Mouse (Mus musculus): Measurements from ENCODE around the gene Ms4a5. TPM values are rescaled to one million over a fixed set of nuclear protein-coding genes. Genes with fewer than 3 reads are reported as not detected.
"Not testable (repeated sequence)": the region's sequence is repeated elsewhere in the genome, so short reads cannot be mapped to it uniquely, and the experiment has no call there.

Ms4a5 gene
- polyA plus RNA-seq, 1 experiment = not detected

- Histone ChIP-seq H3K4me1 (ENCODE audit: control insufficient read depth) (no peaks in the 10 kb centered on the region), H3K9me3 (ENCODE audit: control insufficient read depth, low read length) (no peaks in the 10 kb centered on the region), H3K27me3 (ENCODE audit: control insufficient read depth) (no peaks in the 10 kb centered on the region), H3K4me3 (replicated peaks) (no peak overlapping the region), H3K36me3 (ENCODE audit: control insufficient read depth) (no peaks in the 10 kb centered on the region)
- TF ChIP-seq TAL1 (IDR thresholded peaks at IDR 0.05; ENCODE audit: low read length) = no peak
- TF ChIP-seq GATA1 (IDR thresholded peaks at IDR 0.05; ENCODE audit: low read length) = no peak
Observed at GRCm38 (mm10) chr19:11276431-11276830, 7.2 kb downstream of the Ms4a5 start.

GRCm38 (mm10) chr19:11266956-11267355, 16.7 kb downstream of the Ms4a5 start:
- no peaks in the 10 kb centered on the region for H3K27me3 ChIP-seq (ENCODE audit: control insufficient read depth)
- no peaks in the 10 kb centered on the region for H3K4me1 ChIP-seq (ENCODE audit: control insufficient read depth)
- no peak overlapping the region for H3K4me3 ChIP-seq (replicated peaks)
- H3K36me3 ChIP-seq (ENCODE audit: control insufficient read depth) = no peaks in the 10 kb centered on the region
- TF ChIP-seq TAL1 (IDR thresholded peaks at IDR 0.05; ENCODE audit: low read length) = no peak
- TF ChIP-seq GATA1 (IDR thresholded peaks at IDR 0.05; ENCODE audit: low read length) = no peak
- no peaks in the 10 kb centered on the region for H3K9me3 ChIP-seq (ENCODE audit: control insufficient read depth, low read length)

GRCm38 (mm10) chr19:11266052-11266845, 17.4 kb downstream of the Ms4a5 start, which contains the start of gene Ms4a1:
Gene Ms4a1 (minus strand): TSS chr19:11266241.
- H3K36me3 ChIP-seq (ENCODE audit: control insufficient read depth) = no peaks in the 10 kb centered on the region
- no peak within 1 kb of the TSS for H3K4me3 ChIP-seq (replicated peaks)
- no peak for TF ChIP-seq TAL1 (IDR thresholded peaks at IDR 0.05; ENCODE audit: low read length)
- TF ChIP-seq GATA1 (IDR thresholded peaks at IDR 0.05; ENCODE audit: low read length) = no peak
- no peaks in the 10 kb centered on the region for H3K27me3 ChIP-seq (ENCODE audit: control insufficient read depth)
- H3K4me1 ChIP-seq (ENCODE audit: control insufficient read depth) = no peaks in the 10 kb centered on the region
- H3K9me3 ChIP-seq (ENCODE audit: control insufficient read depth, low read length) = no peaks in the 10 kb centered on the region

- no peak for TF ChIP-seq GATA1 (IDR thresholded peaks at IDR 0.05; ENCODE audit: low read length)
- TF ChIP-seq TAL1 (IDR thresholded peaks at IDR 0.05; ENCODE audit: low read length) = no peak
- no peaks in the 10 kb centered on the region for H3K36me3 ChIP-seq (ENCODE audit: control insufficient read depth)
- no peak overlapping the region for H3K4me3 ChIP-seq (replicated peaks)
- H3K4me1 ChIP-seq (ENCODE audit: control insufficient read depth) = no peaks in the 10 kb centered on the region
- no peaks in the 10 kb centered on the region for H3K27me3 ChIP-seq (ENCODE audit: control insufficient read depth)
- no peaks in the 10 kb centered on the region for H3K9me3 ChIP-seq (ENCODE audit: control insufficient read depth, low read length)
Observed at GRCm38 (mm10) chr19:11264602-11265185, 19.0 kb downstream of the Ms4a5 start.

GRCm38 (mm10) chr19:11263549-11263948, 20.1 kb downstream of the Ms4a5 start:
- Histone ChIP-seq H3K4me1 (ENCODE audit: control insufficient read depth) (no peaks in the 10 kb centered on the region), H3K36me3 (ENCODE audit: control insufficient read depth) (no peaks in the 10 kb centered on the region), H3K9me3 (ENCODE audit: control insufficient read depth, low read length) (no peaks in the 10 kb centered on the region), H3K27me3 (ENCODE audit: control insufficient read depth) (no peaks in the 10 kb centered on the region), H3K4me3 (replicated peaks) (no peak overlapping the region)
- TF ChIP-seq GATA1 (IDR thresholded peaks at IDR 0.05; ENCODE audit: low read length) (no peak), TAL1 (IDR thresholded peaks at IDR 0.05; ENCODE audit: low read length) (no peak)

GRCm38 (mm10) chr19:11262932-11263331, 20.7 kb downstream of the Ms4a5 start:
- not testable (repeated sequence) for H3K4me1 ChIP-seq (ENCODE audit: control insufficient read depth); H3K4me3 ChIP-seq (replicated peaks); H3K27me3 ChIP-seq (ENCODE audit: control insufficient read depth); H3K36me3 ChIP-seq (ENCODE audit: control insufficient read depth); H3K9me3 ChIP-seq (ENCODE audit: control insufficient read depth, low read length)

- Histone ChIP-seq H3K36me3 (ENCODE audit: control insufficient read depth) (no peaks in the 10 kb centered on the region), H3K4me3 (replicated peaks) (no peak overlapping the region), H3K27me3 (ENCODE audit: control insufficient read depth) (no peaks in the 10 kb centered on the region), H3K9me3 (ENCODE audit: control insufficient read depth, low read length) (no peaks in the 10 kb centered on the region), H3K4me1 (ENCODE audit: control insufficient read depth) (no peaks in the 10 kb centered on the region)
- TF ChIP-seq GATA1 (IDR thresholded peaks at IDR 0.05; ENCODE audit: low read length) (no peak), TAL1 (IDR thresholded peaks at IDR 0.05; ENCODE audit: low read length) (no peak)
Observed at GRCm38 (mm10) chr19:11261522-11261921, 22.2 kb downstream of the Ms4a5 start.

- Histone ChIP-seq H3K27me3 (ENCODE audit: control insufficient read depth) (no peaks in the 10 kb centered on the region), H3K4me3 (replicated peaks) (no peak overlapping the region), H3K36me3 (ENCODE audit: control insufficient read depth) (no peaks in the 10 kb centered on the region), H3K9me3 (ENCODE audit: control insufficient read depth, low read length) (no peaks in the 10 kb centered on the region), H3K4me1 (ENCODE audit: control insufficient read depth) (no peaks in the 10 kb centered on the region)
- TF ChIP-seq GATA1 (IDR thresholded peaks at IDR 0.05; ENCODE audit: low read length) (no peak), TAL1 (IDR thresholded peaks at IDR 0.05; ENCODE audit: low read length) (no peak)
Observed at GRCm38 (mm10) chr19:11244230-11244629, 39.4 kb downstream of the Ms4a5 start.

GRCm38 (mm10) chr19:11242560-11242959, 41.1 kb downstream of the Ms4a5 start:
- H3K27me3 ChIP-seq (ENCODE audit: control insufficient read depth) = no peaks in the 10 kb centered on the region
- no peaks in the 10 kb centered on the region for H3K9me3 ChIP-seq (ENCODE audit: control insufficient read depth, low read length)
- no peaks in the 10 kb centered on the region for H3K36me3 ChIP-seq (ENCODE audit: control insufficient read depth)
- no peaks in the 10 kb centered on the region for H3K4me1 ChIP-seq (ENCODE audit: control insufficient read depth)
- TF ChIP-seq GATA1 (IDR thresholded peaks at IDR 0.05; ENCODE audit: low read length) = no peak
- TF ChIP-seq TAL1 (IDR thresholded peaks at IDR 0.05; ENCODE audit: low read length) = no peak
- no peak overlapping the region for H3K4me3 ChIP-seq (replicated peaks)
